Mouse (Mus musculus) liver, embryonic 14.5 days (tissue): ENCODE data around the gene Nfkb1.
A peak's percentile ranks its signal among the peaks of the same experiment; 100 is the strongest.

Source experiments
- CTCF ChIP-seq: IDR thresholded peaks from 2 replicates; pipeline ENCODE4 v1.5.1; 2016; ENCODE audit warnings: antibody characterized with exemption, low read depth, control low read depth
- EP300 ChIP-seq: IDR thresholded peaks from 2 replicates; pipeline ENCODE4 v1.6.1; 2016; ENCODE audit warnings: antibody characterized with exemption, low read depth

- no peak for TF ChIP-seq CTCF
- peak; percentile 24; the same call in 1 of the 2 replicates for TF ChIP-seq EP300
Observed at GRCm38 (mm10) chr3:135585482-135585881, 105.9 kb downstream of the Nfkb1 start.
